Mouse (Mus musculus): Measurements from ENCODE around the gene Bcl2. TPM values are rescaled to one million over a fixed set of nuclear protein-coding genes. Genes with fewer than 3 reads are reported as not detected.

The Bcl2 gene
- total RNA-seq, 1 experiment: 0.98 TPM

DNA sequence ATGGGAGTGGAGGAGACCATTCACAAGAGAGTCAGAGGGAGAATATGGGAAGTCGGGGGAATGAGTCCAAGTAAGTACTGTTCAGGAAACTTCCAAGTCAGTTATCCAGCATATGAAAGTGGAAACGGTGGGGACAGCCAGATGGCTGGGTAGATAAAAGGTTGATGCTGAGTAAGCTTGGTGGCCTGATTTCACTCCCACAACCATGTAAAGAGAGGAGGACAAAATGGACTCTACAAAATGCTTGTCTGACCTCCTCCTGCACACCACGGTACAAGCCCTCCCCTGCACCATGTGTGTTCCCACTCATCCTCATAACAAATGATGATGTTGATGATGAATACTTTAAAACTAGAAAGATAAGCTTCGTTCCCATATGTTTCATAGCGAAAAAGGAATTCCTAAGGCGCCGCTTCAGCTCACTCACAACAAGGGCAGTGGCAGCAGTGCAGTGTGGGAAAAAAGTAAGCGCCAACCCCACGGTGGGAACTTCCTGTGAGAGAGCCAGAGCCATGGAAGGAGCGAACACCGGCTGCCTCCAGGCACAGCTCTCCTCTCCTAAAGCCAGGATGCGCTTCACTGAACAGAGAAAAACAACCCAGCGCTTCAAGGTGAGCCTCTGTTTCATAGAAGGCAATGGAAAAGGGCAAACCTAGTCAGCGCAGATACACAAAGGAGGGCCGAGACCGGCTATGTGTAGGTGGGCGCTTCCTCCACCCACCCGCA lies 26.5 kb downstream of the Bcl2 start:
- Histone ChIP-seq H3K9ac (ENCODE audit: insufficient read depth, low read depth, low read length, poor library complexity, severe bottlenecking) (no peak overlapping the region), H3K4me1 (ENCODE audit: control insufficient read depth in 2 of 2, insufficient read depth in 2 of 2, low read length in 2 of 2, poor library complexity in 1 of 2) (no peaks in the 10 kb centered on the region), H3K36me3 (ENCODE audit: control insufficient read depth, insufficient read depth, low read length, poor library complexity, severe bottlenecking) (no peaks in the 10 kb centered on the region), H3K27ac (ENCODE audit: insufficient read depth, low read depth, low read length, poor library complexity, severe bottlenecking) (no peak overlapping the region), H3K9me3 (ENCODE audit: control insufficient read depth, insufficient read depth, low read depth, low read length) (no peaks in the 10 kb centered on the region), H3K4me3 (ENCODE audit: insufficient read depth in 1 of 2, low read depth in 1 of 2, low read length in 2 of 2, poor library complexity in 1 of 2, severe bottlenecking in 1 of 2) (no peak overlapping the region)
- in situ Hi-C loops (cut with MboI; ENCODE audit: low sequenced_read_pairs in 2 of 2, unreplicated experiment in 2 of 2): no loop called here
- no peak for DNase-seq (ENCODE audit: low read depth, low spot score)
- TF ChIP-seq HCFC1 (IDR thresholded peaks at IDR 0.05; ENCODE audit: borderline replicate concordance, insufficient read depth, low read length): no peak
- no peak for TF ChIP-seq MAFK (IDR thresholded peaks at IDR 0.05; ENCODE audit: insufficient read depth, low read depth, low read length)
- TF ChIP-seq CHD2 (IDR thresholded peaks at IDR 0.05; ENCODE audit: low read depth, low read length): no peak
- TF ChIP-seq ZC3H11A (IDR thresholded peaks at IDR 0.05; ENCODE audit: borderline replicate concordance, low read depth, low read length): no peak
- TF ChIP-seq ZNF384 (IDR thresholded peaks at IDR 0.05; ENCODE audit: low read depth, low read length): no peak

DNA sequence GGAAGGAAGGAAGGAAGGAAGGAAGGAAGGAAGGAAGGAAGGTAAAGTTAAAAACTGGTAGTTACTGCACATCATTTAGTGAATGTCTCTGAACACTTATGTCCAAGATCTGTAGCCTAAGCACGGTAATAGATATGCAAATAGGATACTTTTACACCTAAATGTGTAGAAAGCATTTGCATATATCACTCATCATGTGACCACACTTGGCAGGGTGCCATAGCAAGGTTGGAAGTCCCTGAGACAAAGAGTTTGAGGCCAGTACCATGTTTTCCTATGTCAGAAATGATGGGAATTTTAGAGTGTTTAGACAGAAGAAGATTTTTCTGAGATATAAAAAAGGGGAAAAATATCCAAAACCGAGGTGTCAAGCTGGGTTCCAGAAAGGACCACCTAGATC lies 28.4 kb downstream of the Bcl2 start:
- H3K9me3 ChIP-seq (ENCODE audit: control insufficient read depth, insufficient read depth, low read depth, low read length): no peaks in the 10 kb centered on the region
- H3K27ac ChIP-seq (ENCODE audit: insufficient read depth, low read depth, low read length, poor library complexity, severe bottlenecking): no peak overlapping the region
- no peaks in the 10 kb centered on the region for H3K36me3 ChIP-seq (ENCODE audit: control insufficient read depth, insufficient read depth, low read length, poor library complexity, severe bottlenecking)
- DNase-seq (ENCODE audit: low read depth, low spot score): no peak
- H3K4me1 ChIP-seq (ENCODE audit: control insufficient read depth in 2 of 2, insufficient read depth in 2 of 2, low read length in 2 of 2, poor library complexity in 1 of 2): no peaks in the 10 kb centered on the region
- in situ Hi-C loops (cut with MboI; ENCODE audit: low sequenced_read_pairs in 2 of 2, unreplicated experiment in 2 of 2): no loop called here
- H3K9ac ChIP-seq (ENCODE audit: insufficient read depth, low read depth, low read length, poor library complexity, severe bottlenecking): no peak overlapping the region
- no peak overlapping the region for H3K4me3 ChIP-seq (ENCODE audit: insufficient read depth in 1 of 2, low read depth in 1 of 2, low read length in 2 of 2, poor library complexity in 1 of 2, severe bottlenecking in 1 of 2)
- TF ChIP-seq MAFK (IDR thresholded peaks at IDR 0.05; ENCODE audit: insufficient read depth, low read depth, low read length) (no peak), ZNF384 (IDR thresholded peaks at IDR 0.05; ENCODE audit: low read depth, low read length) (no peak), CHD2 (IDR thresholded peaks at IDR 0.05; ENCODE audit: low read depth, low read length) (no peak), HCFC1 (IDR thresholded peaks at IDR 0.05; ENCODE audit: borderline replicate concordance, insufficient read depth, low read length) (no peak), ZC3H11A (IDR thresholded peaks at IDR 0.05; ENCODE audit: borderline replicate concordance, low read depth, low read length) (no peak)

DNA sequence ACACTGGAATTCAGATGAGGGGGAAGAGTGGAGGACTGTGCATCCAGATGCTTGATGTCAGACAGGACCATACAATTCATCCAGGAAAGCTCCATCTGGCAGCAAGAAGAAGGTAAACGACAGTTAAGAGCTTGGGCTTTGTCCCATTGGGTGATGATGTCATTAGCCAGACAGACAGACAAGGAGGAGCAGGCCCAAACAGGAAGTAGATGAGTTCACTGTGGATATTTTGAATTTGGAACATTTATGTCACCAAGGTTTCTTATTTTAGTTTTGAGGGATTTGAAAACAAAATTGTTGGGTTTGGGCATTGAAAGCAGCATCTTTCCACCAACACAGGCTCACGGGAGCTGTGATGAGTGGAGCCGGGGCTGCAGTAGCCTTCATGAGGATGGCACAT lies 29.5 kb downstream of the Bcl2 start:
- no peak for TF ChIP-seq ZC3H11A (IDR thresholded peaks at IDR 0.05; ENCODE audit: borderline replicate concordance, low read depth, low read length)
- TF ChIP-seq MAFK (IDR thresholded peaks at IDR 0.05; ENCODE audit: insufficient read depth, low read depth, low read length): no peak
- TF ChIP-seq CHD2 (IDR thresholded peaks at IDR 0.05; ENCODE audit: low read depth, low read length): no peak
- H3K4me3 ChIP-seq (ENCODE audit: insufficient read depth in 1 of 2, low read depth in 1 of 2, low read length in 2 of 2, poor library complexity in 1 of 2, severe bottlenecking in 1 of 2): no peak overlapping the region
- in situ Hi-C loops (cut with MboI; ENCODE audit: low sequenced_read_pairs in 2 of 2, unreplicated experiment in 2 of 2): no loop called here
- no peaks in the 10 kb centered on the region for H3K9me3 ChIP-seq (ENCODE audit: control insufficient read depth, insufficient read depth, low read depth, low read length)
- no peaks in the 10 kb centered on the region for H3K36me3 ChIP-seq (ENCODE audit: control insufficient read depth, insufficient read depth, low read length, poor library complexity, severe bottlenecking)
- no peak overlapping the region for H3K27ac ChIP-seq (ENCODE audit: insufficient read depth, low read depth, low read length, poor library complexity, severe bottlenecking)
- no peaks in the 10 kb centered on the region for H3K4me1 ChIP-seq (ENCODE audit: control insufficient read depth in 2 of 2, insufficient read depth in 2 of 2, low read length in 2 of 2, poor library complexity in 1 of 2)
- no peak overlapping the region for H3K9ac ChIP-seq (ENCODE audit: insufficient read depth, low read depth, low read length, poor library complexity, severe bottlenecking)
- no peak for DNase-seq (ENCODE audit: low read depth, low spot score)

DNA sequence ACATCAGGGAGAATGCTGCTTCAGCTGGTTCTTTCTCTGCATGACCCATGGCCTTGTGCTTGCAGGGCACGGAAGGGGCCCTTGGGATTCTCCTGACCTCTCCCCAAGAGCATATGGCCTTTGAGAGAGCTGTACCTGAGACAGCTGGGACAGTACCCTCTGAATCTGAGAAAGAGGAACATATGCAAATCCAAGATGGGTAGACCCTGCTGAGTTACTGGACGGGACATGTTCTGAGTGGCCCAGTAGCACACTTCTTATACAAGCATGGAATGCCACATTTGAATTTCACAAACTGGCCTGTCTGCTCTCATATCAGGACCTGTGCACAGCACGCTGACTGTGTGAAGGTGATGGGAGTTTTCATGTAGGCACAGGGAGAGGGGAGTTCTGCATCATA lies 31.2 kb downstream of the Bcl2 start:
- in situ Hi-C loops (cut with MboI; ENCODE audit: low sequenced_read_pairs in 2 of 2, unreplicated experiment in 2 of 2): no loop called here
- no peak for DNase-seq (ENCODE audit: low read depth, low spot score)
- no peaks in the 10 kb centered on the region for H3K4me1 ChIP-seq (ENCODE audit: control insufficient read depth in 2 of 2, insufficient read depth in 2 of 2, low read length in 2 of 2, poor library complexity in 1 of 2)
- no peaks in the 10 kb centered on the region for H3K9me3 ChIP-seq (ENCODE audit: control insufficient read depth, insufficient read depth, low read depth, low read length)
- H3K27ac ChIP-seq (ENCODE audit: insufficient read depth, low read depth, low read length, poor library complexity, severe bottlenecking): no peak overlapping the region
- no peak overlapping the region for H3K9ac ChIP-seq (ENCODE audit: insufficient read depth, low read depth, low read length, poor library complexity, severe bottlenecking)
- no peaks in the 10 kb centered on the region for H3K36me3 ChIP-seq (ENCODE audit: control insufficient read depth, insufficient read depth, low read length, poor library complexity, severe bottlenecking)
- H3K4me3 ChIP-seq (ENCODE audit: insufficient read depth in 1 of 2, low read depth in 1 of 2, low read length in 2 of 2, poor library complexity in 1 of 2, severe bottlenecking in 1 of 2): no peak overlapping the region
- TF ChIP-seq HCFC1 (IDR thresholded peaks at IDR 0.05; ENCODE audit: borderline replicate concordance, insufficient read depth, low read length) (no peak), MAFK (IDR thresholded peaks at IDR 0.05; ENCODE audit: insufficient read depth, low read depth, low read length) (no peak), ZC3H11A (IDR thresholded peaks at IDR 0.05; ENCODE audit: borderline replicate concordance, low read depth, low read length) (no peak), CHD2 (IDR thresholded peaks at IDR 0.05; ENCODE audit: low read depth, low read length) (no peak), ZNF384 (IDR thresholded peaks at IDR 0.05; ENCODE audit: low read depth, low read length) (no peak)
